Mouse (Mus musculus) brain, adult 2 months (tissue): ENCODE results near the gene Bptf.
A peak's percentile ranks its signal among the peaks of the same experiment; 100 is the strongest.
"Not testable (repeated sequence)": the region's sequence is repeated elsewhere in the genome, so short reads cannot be mapped to it uniquely, and the experiment has no call there.

Source experiments
- DNase-seq: peaks from one replicate; pipeline ENCODE4 v3.0.0; 2011; ENCODE audit warnings: low read depth, low spot score

Gene Bptf

DNA sequence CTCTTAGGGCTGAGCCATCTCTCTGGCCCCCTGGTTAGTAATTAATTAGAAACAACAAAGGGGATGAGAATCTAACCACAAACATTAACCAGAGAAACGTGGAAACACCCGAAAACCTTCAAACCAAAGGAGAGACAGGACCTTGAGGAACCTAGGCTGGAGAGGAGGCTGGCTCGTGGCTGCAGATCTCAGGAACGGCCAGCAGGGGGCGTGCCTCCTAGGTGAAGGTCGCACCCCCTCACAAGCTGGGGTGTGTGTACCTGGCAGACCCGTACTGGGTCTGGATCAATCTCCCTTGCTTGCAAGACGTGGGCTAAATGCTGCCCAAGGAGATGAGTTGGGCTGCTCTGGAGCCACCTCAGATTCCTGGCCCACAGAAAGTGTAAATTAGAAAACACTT lies 113.3 kb downstream of the Bptf start:
- no peak for DNase-seq

- DNase-seq = no peak
These were observed 114.5 kb downstream of the Bptf start for GRCm38 (mm10) chr11:107017339-107017886.

- no peak for DNase-seq
These were observed 115.0 kb downstream of the Bptf start for GRCm38 (mm10) chr11:107016893-107017292.

DNA sequence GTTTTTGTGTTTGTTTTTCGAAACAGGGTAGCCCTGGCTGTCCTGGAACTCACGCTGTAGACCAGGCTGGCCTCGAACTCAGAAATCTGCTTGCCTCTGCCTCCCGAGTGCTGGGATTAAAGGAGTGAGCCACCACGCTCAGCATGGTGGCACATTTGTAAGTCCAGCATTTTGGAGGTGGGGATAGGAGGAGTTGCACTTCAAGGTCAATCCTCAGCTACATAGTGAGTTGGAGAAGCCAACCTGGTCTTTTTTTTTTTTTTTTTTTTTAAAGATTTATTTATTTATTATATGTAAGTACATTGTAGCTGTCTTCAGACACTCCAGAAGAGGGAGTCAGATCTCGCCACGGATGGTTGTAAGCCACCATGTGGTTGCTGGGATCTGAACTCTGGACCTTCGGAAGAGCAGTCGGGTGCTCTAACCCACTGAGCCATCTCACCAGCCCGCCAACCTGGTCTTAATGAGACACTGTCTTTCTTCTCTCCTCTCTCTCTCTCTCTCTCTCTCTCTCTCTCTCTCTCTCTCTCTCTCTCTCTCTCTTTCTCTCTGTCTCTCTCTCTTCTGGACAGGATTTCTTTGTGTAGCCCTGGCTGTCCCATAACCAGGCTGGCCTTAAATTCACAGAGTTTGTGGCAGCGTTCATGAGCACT lies 116.3 kb downstream of the Bptf start:
- not testable (repeated sequence) for DNase-seq

GRCm38 (mm10) chr11:107014597-107015309 lies 117.2 kb downstream of the Bptf start:
- DNase-seq = no peak

GRCm38 (mm10) chr11:107014020-107014585 lies 117.8 kb downstream of the Bptf start:
- no peak for DNase-seq

- peak; percentile 98 for DNase-seq
These were observed 119.5 kb downstream of the Bptf start for GRCm38 (mm10) chr11:107012324-107013017.

DNA sequence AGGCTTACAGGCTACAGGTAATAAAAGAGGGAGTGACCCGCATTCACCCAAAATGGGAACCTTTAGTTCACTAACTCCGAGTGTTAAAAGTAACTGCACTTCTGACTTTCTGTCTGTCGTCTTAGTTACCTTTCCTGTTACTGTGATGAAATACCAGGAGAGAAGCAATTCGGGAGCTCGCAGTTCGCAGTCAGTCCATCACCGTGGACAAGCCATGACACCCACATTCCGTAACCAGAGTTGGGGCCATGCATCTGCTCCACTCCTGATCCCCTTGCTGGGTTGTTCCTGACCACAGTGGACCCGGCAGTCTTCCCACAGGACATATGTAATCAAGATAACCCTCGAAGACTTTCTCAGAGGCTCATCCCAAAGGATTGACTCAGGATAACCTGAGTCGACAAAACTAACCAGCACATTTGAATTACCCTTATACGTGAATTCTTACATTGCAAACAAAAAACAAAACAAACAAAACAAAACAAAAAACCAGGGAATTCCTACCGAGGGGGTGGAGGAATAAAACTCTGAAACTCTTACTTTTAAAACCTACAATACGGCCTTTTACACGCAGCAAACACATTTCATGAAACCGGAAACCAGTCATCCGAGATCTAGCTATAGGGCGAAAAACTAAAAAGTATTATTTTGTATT lies 120.1 kb downstream of the Bptf start:
- DNase-seq = no peak

GRCm38 (mm10) chr11:107011171-107011570 lies 120.8 kb downstream of the Bptf start:
- no peak for DNase-seq

- no peak for DNase-seq
These were observed 121.5 kb downstream of the Bptf start for GRCm38 (mm10) chr11:107010447-107010846.

DNA sequence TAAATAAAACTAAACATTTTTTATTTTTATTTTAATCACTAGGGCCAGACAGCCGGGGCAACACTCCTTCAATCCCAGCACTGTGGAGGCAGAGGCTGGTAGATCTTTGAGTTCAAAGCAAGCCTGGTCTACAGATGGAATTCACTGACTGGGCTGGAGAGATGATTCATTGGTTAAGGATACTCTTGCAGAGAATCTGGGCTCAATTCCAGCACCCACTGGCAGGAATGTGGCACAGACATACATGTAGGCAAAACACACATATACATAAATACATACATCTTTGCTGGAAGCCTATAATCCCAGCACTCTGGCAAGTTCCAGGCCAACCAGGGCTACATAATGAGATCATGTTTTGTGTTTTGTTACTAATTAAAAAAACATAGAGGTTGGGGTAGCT lies 126.4 kb downstream of the Bptf start:
- peak; percentile 53 for DNase-seq

DNA sequence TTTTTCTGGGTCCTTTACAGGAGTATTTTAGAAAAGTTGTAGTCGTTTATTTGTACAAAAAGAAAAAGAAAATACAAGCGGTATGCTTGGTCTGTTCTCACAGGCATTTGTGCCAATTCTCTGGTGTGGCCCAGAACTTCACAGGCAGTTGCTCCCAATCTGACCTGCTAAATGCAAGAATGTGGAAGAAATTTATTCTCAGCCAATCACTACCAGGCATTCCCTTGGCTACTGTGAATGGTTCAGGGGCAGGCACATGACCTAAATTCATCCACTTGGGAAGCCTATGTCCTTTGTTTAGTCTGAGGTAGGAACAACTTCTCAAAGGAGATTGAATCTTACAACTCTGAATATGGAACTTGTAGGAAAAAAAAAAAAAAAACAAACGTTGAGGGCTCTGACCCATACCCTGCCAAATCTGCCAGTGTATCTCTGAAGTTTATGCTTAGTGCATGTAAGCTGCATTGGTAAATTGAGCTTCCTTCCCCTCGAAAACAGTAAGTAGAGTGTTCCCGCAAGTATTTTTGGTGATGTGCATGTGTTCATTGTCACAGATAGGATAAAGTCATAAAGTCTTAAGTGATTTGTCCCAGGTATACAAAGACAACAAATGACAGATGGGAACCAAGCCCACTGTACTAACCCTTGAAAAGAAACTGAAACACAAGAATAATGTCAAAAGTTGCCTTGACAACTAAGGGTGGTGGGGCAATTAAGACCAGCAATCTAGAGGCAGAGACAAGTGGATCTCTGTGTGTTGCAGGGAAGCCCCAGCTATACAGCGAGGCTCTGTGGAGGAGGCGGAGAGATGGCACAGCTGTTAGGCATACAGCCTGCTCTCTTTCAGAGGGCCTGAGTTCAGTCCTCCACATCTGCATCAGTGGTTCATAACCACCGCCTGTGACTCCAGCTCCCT lies 129.9 kb downstream of the Bptf start:
- DNase-seq = peak; percentile 37

- no peak for DNase-seq
These were observed 131.9 kb downstream of the Bptf start for GRCm38 (mm10) chr11:106999949-107000513.

DNA sequence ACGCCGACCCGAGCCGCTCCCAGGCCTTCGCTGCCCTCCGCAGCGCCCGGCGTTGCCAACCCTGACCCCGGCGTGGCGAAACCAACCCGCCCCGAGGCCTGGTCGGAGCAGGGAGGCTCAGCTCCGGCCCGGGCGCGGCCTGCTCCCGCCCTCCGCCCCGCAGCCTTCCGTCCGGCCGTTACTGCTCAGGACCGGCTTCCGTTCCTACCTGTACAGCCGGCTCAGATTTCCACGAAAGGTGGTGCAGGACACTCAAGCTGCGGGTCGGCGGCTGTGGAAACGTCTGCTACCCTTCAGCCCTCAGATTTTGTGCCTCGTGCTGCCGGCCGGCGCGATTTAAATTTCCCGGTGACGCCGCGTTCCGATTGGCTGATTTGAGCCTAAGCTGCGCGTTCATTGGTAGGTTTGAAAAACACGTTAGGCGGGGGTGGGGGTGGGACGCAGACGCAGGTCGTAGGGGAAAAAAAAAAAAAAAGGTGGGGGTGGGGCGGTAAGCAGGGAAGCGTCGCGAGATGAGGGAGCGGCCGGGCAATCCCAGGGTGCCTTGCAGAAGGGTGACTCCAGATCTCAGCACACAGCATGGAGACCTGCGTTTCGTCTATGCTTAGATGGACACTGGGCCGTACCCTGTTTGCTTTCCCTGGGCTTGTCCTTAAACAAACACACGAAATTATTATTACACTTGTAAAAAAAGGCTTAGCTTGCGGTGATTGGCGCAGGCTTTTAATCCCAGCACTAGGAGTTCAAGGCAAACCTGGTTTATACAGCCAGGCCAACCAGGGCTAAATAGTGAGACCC lies 132.6 kb downstream of the Bptf start, which contains the start of gene Kpna2:
TSS of gene Kpna2 (minus strand) at position 391 of the 798 bp plus-strand sequence.
- peak; percentile 99 for DNase-seq

- DNase-seq = peak; percentile 52
These were observed 133.2 kb downstream of the Bptf start for GRCm38 (mm10) chr11:106998651-106999150.

- no peak for DNase-seq
These were observed 134.0 kb downstream of the Bptf start for GRCm38 (mm10) chr11:106997976-106998375.

GRCm38 (mm10) chr11:106996492-106996891 lies 135.4 kb downstream of the Bptf start:
- DNase-seq = not testable (repeated sequence)

- no peak for DNase-seq
These were observed 137.5 kb downstream of the Bptf start for GRCm38 (mm10) chr11:106994246-106995085.
